Mouse (Mus musculus): ENCODE measurements around the gene Mtif3. TPM values are rescaled to one million over a fixed set of nuclear protein-coding genes. Genes with fewer than 3 reads are reported as not detected.

The Mtif3 gene
- total RNA-seq, 2 experiments from 2014 or later, result 26.2 to 27.9 TPM

GRCm38 (mm10) chr5:146916806-146917205 is 46.8 kb downstream of the Mtif3 start:
- no peak for DNase-seq (ENCODE audit: low spot score in 2 of 2)

GRCm38 (mm10) chr5:146916273-146916672 is 47.3 kb downstream of the Mtif3 start:
- no peak for DNase-seq (ENCODE audit: low spot score in 2 of 2)

GRCm38 (mm10) chr5:146914088-146914766 is 49.4 kb downstream of the Mtif3 start:
- DNase-seq (ENCODE audit: low spot score in 2 of 2), result peak; percentile 20

GRCm38 (mm10) chr5:146913355-146913754 is 50.2 kb downstream of the Mtif3 start:
- no peak for DNase-seq (ENCODE audit: low spot score in 2 of 2)

- DNase-seq (ENCODE audit: low spot score in 2 of 2), result no peak
Observed at GRCm38 (mm10) chr5:146912206-146912605, 51.4 kb downstream of the Mtif3 start.

- DNase-seq (ENCODE audit: low spot score in 2 of 2), result no peak
Observed at GRCm38 (mm10) chr5:146908629-146909028, 55.0 kb downstream of the Mtif3 start.

GRCm38 (mm10) chr5:146907533-146907932 is 56.1 kb downstream of the Mtif3 start:
- DNase-seq (ENCODE audit: low spot score in 2 of 2), result no peak

- DNase-seq (ENCODE audit: low spot score in 2 of 2), result peak; percentile 51 to 54
Observed at GRCm38 (mm10) chr5:146905486-146906172, 58.0 kb downstream of the Mtif3 start.

GRCm38 (mm10) chr5:146904404-146904803 is 59.2 kb downstream of the Mtif3 start:
- peak; percentile 41 to 44 for DNase-seq (ENCODE audit: low spot score in 2 of 2)

Other genes starting within 250 kb of the Mtif3 start
- gene Usp12, start 168.8 kb downstream of the Mtif3 start, total RNA-seq (2021), result 10 to 100 TPM; 35.8 to 36.3 TPM
- 100 to 1,000 TPM; 378 to 411 TPM for gene Rpl21, start 130.9 kb downstream of the Mtif3 start, total RNA-seq (2021)
- gene Rasl11a, start 118.7 kb downstream of the Mtif3 start, total RNA-seq (2021), result 10 to 100 TPM in 1 of 2 experiments, 1 to 10 TPM in 1; 8.5 to 18.1 TPM
- 10 to 100 TPM; 40.7 to 45.2 TPM for gene Gtf3a, start 15.1 kb downstream of the Mtif3 start, total RNA-seq (2021)
- 10 to 100 TPM; 19.1 to 19.8 TPM for gene Lnx2, start 112.8 kb upstream of the Mtif3 start, total RNA-seq (2021)
- 100 to 1,000 TPM; 131 to 133 TPM for gene Polr1d, start 113.2 kb upstream of the Mtif3 start, total RNA-seq (2021)
- not detected for gene Gsx1, start 224.9 kb upstream of the Mtif3 start, total RNA-seq (2021)

Measured in adrenal gland, postnatal 4 days (tissue).